Mouse (Mus musculus): Measurements from ENCODE around the gene Il17ra. TPM values are rescaled to one million over a fixed set of nuclear protein-coding genes. Genes with fewer than 3 reads are reported as not detected.

The Il17ra gene
- polyA plus RNA-seq, 1 experiment from 2014 or later, result 4.6 TPM

- no peaks in the 10 kb centered on the region for H3K36me3 ChIP-seq
- peaks cover 46% of the 10 kb centered on the region for H3K4me1 ChIP-seq
- H3K4me2 ChIP-seq, result peak overlapping the region; percentile 39
- H3K4me3 ChIP-seq, result no peak overlapping the region
- H3K27ac ChIP-seq (replicated peaks), result peak overlapping the region; percentile 87
- H3K9ac ChIP-seq, result peak overlapping the region; percentile 44; the same call in 1 of the 2 replicates
- WGBS, result 38% methylated on average over 8 of the region's 8 CpGs
- no peak for ATAC-seq (ENCODE audit: extremely low read depth, insufficient number of reproducible peaks, low FRiP score, low TSS enrichment)
- H3K27me3 ChIP-seq (replicated peaks), result 0 out of 2 replicates have a peak, but pooled peaks cover 3% of the 10 kb centered on the region
- no peaks in the 10 kb centered on the region for H3K9me3 ChIP-seq
Measured at GRCm38 (mm10) chr6:120472455-120473140, 9.6 kb downstream of the Il17ra start.

- 0 out of 2 replicates have a peak, but pooled peaks cover 3% of the 10 kb centered on the region for H3K27me3 ChIP-seq (replicated peaks)
- peaks cover 50% of the 10 kb centered on the region for H3K4me1 ChIP-seq
- H3K9me3 ChIP-seq, result no peaks in the 10 kb centered on the region
- ATAC-seq (ENCODE audit: extremely low read depth, insufficient number of reproducible peaks, low FRiP score, low TSS enrichment), result no peak
- peaks cover 2% of the 10 kb centered on the region; the same call in 1 of the 2 replicates for H3K36me3 ChIP-seq
- WGBS, result 40% methylated on average over 5 of the region's 5 CpGs
- H3K27ac ChIP-seq (replicated peaks), result no peak overlapping the region
- H3K4me2 ChIP-seq, result no peak overlapping the region
- H3K4me3 ChIP-seq, result no peak overlapping the region
- H3K9ac ChIP-seq, result no peak overlapping the region; the same call in 1 of the 2 replicates
Measured at GRCm38 (mm10) chr6:120473427-120473826, 10.4 kb downstream of the Il17ra start.

- Histone ChIP-seq H3K27me3 (replicated peaks) (0 out of 2 replicates have a peak, but pooled peaks cover 3% of the 10 kb centered on the region), H3K4me3 (no peak overlapping the region), H3K9me3 (no peaks in the 10 kb centered on the region), H3K36me3 (peaks cover 4% of the 10 kb centered on the region; the same call in 1 of the 2 replicates), H3K27ac (replicated peaks) (no peak overlapping the region), H3K4me2 (no peak overlapping the region), H3K4me1 (peaks cover 40% of the 10 kb centered on the region), H3K9ac (no peak overlapping the region)
- no peak for ATAC-seq (ENCODE audit: extremely low read depth, insufficient number of reproducible peaks, low FRiP score, low TSS enrichment)
- WGBS, result 81% methylated on average over 8 of the region's 8 CpGs
Measured at GRCm38 (mm10) chr6:120475288-120475687, 12.2 kb downstream of the Il17ra start.

GRCm38 (mm10) chr6:120479302-120479701 lies 16.3 kb downstream of the Il17ra start:
- H3K27me3 ChIP-seq (replicated peaks), result 0 out of 2 replicates have a peak, but pooled peaks cover 6% of the 10 kb centered on the region
- H3K36me3 ChIP-seq, result peaks cover 14% of the 10 kb centered on the region
- H3K9ac ChIP-seq, result no peak overlapping the region
- H3K4me3 ChIP-seq, result no peak overlapping the region
- no peak overlapping the region for H3K4me2 ChIP-seq
- no peaks in the 10 kb centered on the region for H3K9me3 ChIP-seq
- H3K27ac ChIP-seq (replicated peaks), result no peak overlapping the region
- ATAC-seq (ENCODE audit: extremely low read depth, insufficient number of reproducible peaks, low FRiP score, low TSS enrichment), result no peak
- 50% methylated on average over 2 of the region's 2 CpGs for WGBS
- H3K4me1 ChIP-seq, result peaks cover 13% of the 10 kb centered on the region

DNA sequence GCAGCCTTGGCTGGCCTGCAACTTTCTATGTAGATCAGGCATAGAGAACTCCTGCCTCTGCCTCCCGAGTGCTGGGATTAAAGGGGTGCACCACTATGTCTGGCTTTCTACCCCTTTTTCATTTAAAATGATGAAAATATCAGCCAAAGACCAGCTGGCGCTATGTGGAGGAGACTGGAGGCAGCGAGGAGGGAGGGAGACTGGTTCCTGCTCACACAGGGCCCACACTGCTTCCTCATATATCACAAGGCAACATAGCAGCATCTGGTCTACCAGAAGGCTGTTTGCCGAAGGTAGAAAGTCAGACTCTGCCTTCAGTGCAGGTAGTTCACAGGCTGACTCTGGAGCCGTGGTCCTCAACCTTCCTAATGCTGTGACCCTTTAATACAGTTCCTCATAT lies 17.3 kb downstream of the Il17ra start:
- Histone ChIP-seq H3K4me1 (peaks cover 19% of the 10 kb centered on the region), H3K27me3 (replicated peaks) (0 out of 2 replicates have a peak, but pooled peaks cover 4% of the 10 kb centered on the region), H3K27ac (replicated peaks) (no peak overlapping the region), H3K4me2 (no peak overlapping the region), H3K4me3 (no peak overlapping the region), H3K9me3 (no peaks in the 10 kb centered on the region), H3K9ac (no peak overlapping the region), H3K36me3 (peaks cover 14% of the 10 kb centered on the region)
- ATAC-seq (ENCODE audit: extremely low read depth, insufficient number of reproducible peaks, low FRiP score, low TSS enrichment), result no peak
- 82% methylated on average over 5 of the region's 5 CpGs for WGBS

DNA sequence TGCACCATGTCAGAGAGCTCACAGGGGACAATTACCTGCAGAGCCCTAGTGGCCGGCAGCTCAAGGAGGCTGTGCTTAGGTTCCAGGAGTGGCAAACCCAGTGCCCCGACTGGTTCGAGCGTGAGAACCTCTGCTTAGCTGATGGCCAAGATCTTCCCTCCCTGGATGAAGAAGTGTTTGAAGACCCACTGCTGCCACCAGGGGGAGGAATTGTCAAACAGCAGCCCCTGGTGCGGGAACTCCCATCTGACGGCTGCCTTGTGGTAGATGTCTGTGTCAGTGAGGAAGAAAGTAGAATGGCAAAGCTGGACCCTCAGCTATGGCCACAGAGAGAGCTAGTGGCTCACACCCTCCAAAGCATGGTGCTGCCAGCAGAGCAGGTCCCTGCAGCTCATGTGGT lies 18.5 kb downstream of the Il17ra start:
- 88% methylated on average over 6 of the region's 6 CpGs for WGBS
- no peak for ATAC-seq (ENCODE audit: extremely low read depth, insufficient number of reproducible peaks, low FRiP score, low TSS enrichment)

DNA sequence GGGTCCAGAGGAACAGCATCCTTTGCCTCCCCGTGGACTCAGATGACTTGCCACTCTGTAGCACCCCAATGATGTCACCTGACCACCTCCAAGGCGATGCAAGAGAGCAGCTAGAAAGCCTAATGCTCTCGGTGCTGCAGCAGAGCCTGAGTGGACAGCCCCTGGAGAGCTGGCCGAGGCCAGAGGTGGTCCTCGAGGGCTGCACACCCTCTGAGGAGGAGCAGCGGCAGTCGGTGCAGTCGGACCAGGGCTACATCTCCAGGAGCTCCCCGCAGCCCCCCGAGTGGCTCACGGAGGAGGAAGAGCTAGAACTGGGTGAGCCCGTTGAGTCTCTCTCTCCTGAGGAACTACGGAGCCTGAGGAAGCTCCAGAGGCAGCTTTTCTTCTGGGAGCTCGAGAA lies 19.0 kb downstream of the Il17ra start:
- H3K36me3 ChIP-seq, result peaks cover 14% of the 10 kb centered on the region
- H3K27me3 ChIP-seq (replicated peaks), result peaks cover 6% of the 10 kb centered on the region; the same call in 1 of the 2 replicates
- WGBS, result 86% methylated on average over 14 of the region's 14 CpGs
- no peak for ATAC-seq (ENCODE audit: extremely low read depth, insufficient number of reproducible peaks, low FRiP score, low TSS enrichment)
- peaks cover 27% of the 10 kb centered on the region for H3K4me1 ChIP-seq
- no peak overlapping the region for H3K27ac ChIP-seq (replicated peaks)
- H3K4me3 ChIP-seq, result no peak overlapping the region
- H3K9me3 ChIP-seq, result no peaks in the 10 kb centered on the region
- H3K9ac ChIP-seq, result no peak overlapping the region
- no peak overlapping the region for H3K4me2 ChIP-seq

More for the DNA sequence above, 18.5 kb downstream of the Il17ra start:
- no peak overlapping the region for H3K4me3 ChIP-seq
- H3K4me1 ChIP-seq, result peaks cover 27% of the 10 kb centered on the region
- no peak overlapping the region for H3K27ac ChIP-seq (replicated peaks)
- 0 out of 2 replicates have a peak, but pooled peaks cover 6% of the 10 kb centered on the region for H3K27me3 ChIP-seq (replicated peaks)
- H3K9me3 ChIP-seq, result no peaks in the 10 kb centered on the region
- no peak overlapping the region for H3K9ac ChIP-seq
- peaks cover 14% of the 10 kb centered on the region for H3K36me3 ChIP-seq
- H3K4me2 ChIP-seq, result no peak overlapping the region

GRCm38 (mm10) chr6:120482756-120483155 lies 19.7 kb downstream of the Il17ra start:
- H3K27ac ChIP-seq (replicated peaks), result peak overlapping the region; percentile 22; the same call in 1 of the 2 replicates
- H3K36me3 ChIP-seq, result peaks cover 14% of the 10 kb centered on the region
- ATAC-seq (ENCODE audit: extremely low read depth, insufficient number of reproducible peaks, low FRiP score, low TSS enrichment), result no peak; the same call in 1 of the 2 replicates
- H3K4me1 ChIP-seq, result peaks cover 27% of the 10 kb centered on the region
- no peak overlapping the region for H3K4me3 ChIP-seq
- peak overlapping the region; percentile 56 for H3K4me2 ChIP-seq
- no peaks in the 10 kb centered on the region for H3K9me3 ChIP-seq
- 26% methylated on average over 6 of the region's 6 CpGs for WGBS
- H3K9ac ChIP-seq, result peak overlapping the region; percentile 30; the same call in 1 of the 2 replicates
- peaks cover 9% of the 10 kb centered on the region; the same call in 1 of the 2 replicates for H3K27me3 ChIP-seq (replicated peaks)

DNA sequence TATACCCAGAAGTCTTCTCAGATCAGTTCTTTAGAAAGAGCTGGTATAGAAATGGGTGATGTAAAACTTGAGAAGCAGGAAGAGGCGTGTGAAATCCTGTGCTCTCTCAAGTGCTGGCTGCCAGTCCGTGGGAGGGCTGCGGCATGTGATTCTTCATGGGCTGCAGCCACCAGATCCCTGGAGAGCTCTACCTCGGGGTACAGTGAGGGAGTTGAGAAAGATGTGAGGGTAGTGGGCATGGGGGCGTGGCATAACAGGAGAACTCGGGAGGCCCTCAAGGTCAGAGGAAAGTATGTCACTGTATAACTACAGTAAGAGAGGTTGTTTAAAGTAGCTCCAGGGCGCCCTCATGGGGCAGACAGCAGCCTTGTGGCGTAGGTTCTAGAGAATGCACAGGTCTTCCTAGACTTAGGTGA lies 20.2 kb downstream of the Il17ra start:
- no peak for ATAC-seq (ENCODE audit: extremely low read depth, insufficient number of reproducible peaks, low FRiP score, low TSS enrichment)
- Histone ChIP-seq H3K36me3 (peaks cover 13% of the 10 kb centered on the region), H3K9ac (peak overlapping the region; percentile 30; the same call in 1 of the 2 replicates), H3K4me2 (peak overlapping the region; percentile 56), H3K4me1 (peaks cover 23% of the 10 kb centered on the region), H3K4me3 (0 out of 2 replicates have a peak overlapping the region, but pooled peaks have one; percentile 18), H3K9me3 (no peaks in the 10 kb centered on the region), H3K27ac (replicated peaks) (peak overlapping the region; percentile 22; the same call in 1 of the 2 replicates), H3K27me3 (replicated peaks) (peaks cover 9% of the 10 kb centered on the region; the same call in 1 of the 2 replicates)
- 20% methylated on average over 8 of the region's 8 CpGs for WGBS

- ATAC-seq (ENCODE audit: extremely low read depth, insufficient number of reproducible peaks, low FRiP score, low TSS enrichment), result no peak
- 33% methylated on average over 3 of the region's 3 CpGs for WGBS
- Histone ChIP-seq H3K9me3 (no peaks in the 10 kb centered on the region), H3K27me3 (replicated peaks) (peaks cover 10% of the 10 kb centered on the region), H3K4me1 (peaks cover 23% of the 10 kb centered on the region), H3K4me2 (no peak overlapping the region), H3K27ac (replicated peaks) (no peak overlapping the region), H3K4me3 (no peak overlapping the region), H3K9ac (no peak overlapping the region), H3K36me3 (peaks cover 10% of the 10 kb centered on the region; the same call in 1 of the 2 replicates)
Measured at GRCm38 (mm10) chr6:120485038-120485437, 22.0 kb downstream of the Il17ra start.

DNA sequence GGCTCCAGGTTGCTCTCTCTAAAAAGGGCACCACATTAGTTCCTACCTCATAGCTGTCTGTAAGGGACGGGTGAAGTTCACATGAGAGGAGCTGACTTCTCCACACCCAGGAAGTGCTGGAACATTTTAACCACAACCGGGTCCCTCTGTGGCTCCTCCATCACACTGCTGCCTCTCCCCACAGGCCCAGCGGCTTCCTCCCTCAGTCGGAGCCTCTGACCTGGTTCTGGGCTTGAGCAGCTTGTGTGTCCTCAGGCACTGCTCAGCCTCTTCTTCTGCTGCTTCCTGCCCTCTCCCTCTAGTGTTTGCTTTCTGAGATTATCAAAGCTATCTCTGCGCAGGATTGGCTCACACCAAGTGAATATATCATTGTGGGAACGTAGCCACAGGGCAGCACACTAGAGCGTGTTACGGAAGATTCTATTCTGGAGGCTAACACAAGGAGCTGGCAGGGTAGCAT lies 23.0 kb downstream of the Il17ra start:
- Histone ChIP-seq H3K4me3 (no peak overlapping the region), H3K36me3 (peaks cover 9% of the 10 kb centered on the region; the same call in 1 of the 2 replicates), H3K4me1 (peaks cover 23% of the 10 kb centered on the region), H3K27ac (replicated peaks) (no peak overlapping the region), H3K27me3 (replicated peaks) (peaks cover 20% of the 10 kb centered on the region), H3K9ac (no peak overlapping the region), H3K4me2 (no peak overlapping the region), H3K9me3 (no peaks in the 10 kb centered on the region)
- ATAC-seq (ENCODE audit: extremely low read depth, insufficient number of reproducible peaks, low FRiP score, low TSS enrichment), result no peak
- WGBS, result 57% methylated on average over 8 of the region's 8 CpGs

All from heart, embryonic 13.5 days (tissue).